Mouse (Mus musculus) splenic B cell, adult 2 months (primary cell): ENCODE data around the gene Sprr4.
"Not testable (repeated sequence)": the region's sequence is repeated elsewhere in the genome, so short reads cannot be mapped to it uniquely, and the experiment has no call there.

Experiments used
- DNase-seq: peaks from one replicate; pipeline ENCODE4 v3.0.0-alpha.2; 2011; ENCODE audit warnings: low read depth, low spot score
- H3K27me3 ChIP-seq: 2 replicates; pipeline ENCODE4 v1.6.1; 2012; ENCODE audit warnings: mild to moderate bottlenecking, low read length, moderate library complexity, mixed read lengths; ENCODE audit not compliant: control insufficient read depth, poor library complexity, insufficient read depth, severe bottlenecking
- H3K36me3 ChIP-seq: 2 replicates; pipeline ENCODE4 v1.6.1; 2012; ENCODE audit warnings: mild to moderate bottlenecking, low read length, moderate library complexity, mixed read lengths; ENCODE audit not compliant: control insufficient read depth, poor library complexity, insufficient read depth, severe bottlenecking

The Sprr4 gene

DNA sequence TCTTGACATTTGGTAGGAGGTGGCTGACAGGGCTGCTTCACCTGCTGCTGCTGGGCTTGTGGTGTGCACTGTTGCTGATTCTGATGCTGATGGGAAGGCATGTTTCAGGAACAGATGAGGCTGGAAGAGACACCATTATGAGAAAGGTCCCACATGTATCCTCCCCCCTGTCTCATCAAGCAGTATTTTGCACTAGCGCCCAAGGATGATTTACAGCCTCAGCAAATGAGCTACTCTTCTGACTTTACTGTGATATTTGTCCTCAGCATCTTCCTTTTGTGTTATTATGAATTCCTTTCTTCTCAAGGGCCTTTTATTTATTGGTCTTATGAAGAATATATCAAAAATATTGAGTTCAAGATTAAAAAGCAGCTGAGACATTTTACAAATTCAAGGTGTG lies at the start of gene Sprr4:
TSS of gene Sprr4 (minus strand) at position 101 of the 400 bp plus-strand sequence.
- H3K27me3 ChIP-seq: no peaks in the 10 kb centered on the region
- H3K36me3 ChIP-seq: no peaks in the 10 kb centered on the region
- no peak for DNase-seq

- H3K27me3 ChIP-seq: no peaks in the 10 kb centered on the region
- no peaks in the 10 kb centered on the region for H3K36me3 ChIP-seq
- DNase-seq: no peak
Observed at GRCm38 (mm10) chr3:92534411-92534810, 34.1 kb upstream of the Sprr4 start, which contains the start of gene 2310046K23Rik. Gene 2310046K23Rik, minus strand, starts transcription at chr3:92534511.

DNA sequence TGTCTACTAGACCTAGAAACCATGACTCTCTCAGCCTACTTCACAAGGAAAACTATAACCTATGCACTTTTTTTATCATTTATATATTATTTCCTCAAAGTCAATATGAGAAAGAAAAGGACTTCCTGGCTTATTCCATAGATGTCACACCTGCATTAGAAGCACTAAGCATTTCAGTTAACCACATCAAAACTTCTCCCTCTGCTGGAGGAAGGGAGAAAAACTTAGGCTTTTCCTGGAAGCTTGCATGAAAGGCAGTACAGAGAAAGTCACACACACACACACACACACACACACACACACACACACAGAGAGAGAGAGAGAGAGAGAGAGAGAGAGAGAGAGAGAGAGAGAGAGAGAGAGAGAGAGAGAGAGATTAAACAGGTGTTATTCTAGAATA lies 12.0 kb upstream of the Sprr4 start:
- no peak for DNase-seq
- Histone ChIP-seq H3K27me3 (no peaks in the 10 kb centered on the region), H3K36me3 (no peaks in the 10 kb centered on the region)

GRCm38 (mm10) chr3:92510786-92511185 lies 10.5 kb upstream of the Sprr4 start:
- no peak for DNase-seq
- Histone ChIP-seq H3K27me3 (no peaks in the 10 kb centered on the region), H3K36me3 (no peaks in the 10 kb centered on the region)

DNA sequence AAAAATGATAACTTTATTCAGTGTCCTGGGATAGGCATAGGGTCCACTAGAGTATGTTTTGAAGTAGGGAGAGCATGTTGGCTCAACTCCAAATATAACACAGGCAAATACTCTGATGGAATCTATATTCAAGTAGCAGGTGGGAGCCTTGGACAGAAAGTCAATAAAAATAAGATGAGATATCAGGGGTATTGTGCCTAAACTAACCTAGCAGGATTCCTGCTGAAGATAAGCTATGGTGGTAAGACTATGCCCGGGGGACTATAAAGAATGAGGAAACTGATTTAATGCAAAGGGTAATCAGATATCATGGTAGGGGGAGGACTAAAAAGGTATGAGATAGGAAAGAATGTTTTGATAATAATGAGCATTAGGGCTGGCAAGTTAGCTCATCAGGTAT lies 7.9 kb upstream of the Sprr4 start:
- Histone ChIP-seq H3K36me3 (no peaks in the 10 kb centered on the region), H3K27me3 (no peaks in the 10 kb centered on the region)
- DNase-seq: no peak

DNA sequence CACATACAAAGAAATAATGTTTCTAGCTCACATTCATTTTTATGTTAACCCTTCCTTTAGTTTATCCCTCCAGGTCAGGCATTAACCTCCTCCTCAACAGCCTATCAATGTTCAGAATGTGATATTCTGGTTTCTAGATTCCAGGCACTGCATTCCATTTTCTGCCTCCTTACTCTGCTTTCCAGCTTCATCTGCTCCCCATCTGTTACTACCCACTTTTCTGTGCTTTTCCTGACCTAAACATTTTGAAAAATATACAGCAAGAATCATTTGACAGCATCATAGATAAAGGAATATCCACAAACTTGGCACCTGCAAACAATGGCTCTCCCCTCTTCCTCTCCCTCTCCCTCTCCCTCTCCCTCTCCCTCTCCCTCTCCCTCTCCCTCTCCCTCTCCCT lies 3.2 kb upstream of the Sprr4 start:
- DNase-seq: no peak
- H3K27me3 ChIP-seq: no peaks in the 10 kb centered on the region
- no peaks in the 10 kb centered on the region for H3K36me3 ChIP-seq

GRCm38 (mm10) chr3:92490262-92490661 lies 10.0 kb downstream of the Sprr4 start:
- not testable (repeated sequence) for DNase-seq, H3K36me3 ChIP-seq, H3K27me3 ChIP-seq

GRCm38 (mm10) chr3:92486307-92486706 lies 14.0 kb downstream of the Sprr4 start:
- no peaks in the 10 kb centered on the region for H3K36me3 ChIP-seq
- no peak for DNase-seq
- H3K27me3 ChIP-seq: no peaks in the 10 kb centered on the region

- DNase-seq: no peak
- H3K36me3 ChIP-seq: no peaks in the 10 kb centered on the region
- no peaks in the 10 kb centered on the region for H3K27me3 ChIP-seq
Observed at GRCm38 (mm10) chr3:92485863-92486262, 14.4 kb downstream of the Sprr4 start, which contains the start of gene Sprr1a. Gene Sprr1a, minus strand, starts transcription at chr3:92485895.

- not testable (repeated sequence) for H3K36me3 ChIP-seq, H3K27me3 ChIP-seq, DNase-seq
Observed at GRCm38 (mm10) chr3:92481249-92481648, 19.0 kb downstream of the Sprr4 start.

- no peaks in the 10 kb centered on the region for H3K36me3 ChIP-seq
- no peaks in the 10 kb centered on the region; the same call in 1 of the 2 replicates for H3K27me3 ChIP-seq
- no peak for DNase-seq
Observed at GRCm38 (mm10) chr3:92470111-92470510, 30.2 kb downstream of the Sprr4 start.

- no peaks in the 10 kb centered on the region; the same call in 1 of the 2 replicates for H3K27me3 ChIP-seq
- no peak for DNase-seq
- no peaks in the 10 kb centered on the region for H3K36me3 ChIP-seq
Observed at GRCm38 (mm10) chr3:92467424-92467823, 32.9 kb downstream of the Sprr4 start.

DNA sequence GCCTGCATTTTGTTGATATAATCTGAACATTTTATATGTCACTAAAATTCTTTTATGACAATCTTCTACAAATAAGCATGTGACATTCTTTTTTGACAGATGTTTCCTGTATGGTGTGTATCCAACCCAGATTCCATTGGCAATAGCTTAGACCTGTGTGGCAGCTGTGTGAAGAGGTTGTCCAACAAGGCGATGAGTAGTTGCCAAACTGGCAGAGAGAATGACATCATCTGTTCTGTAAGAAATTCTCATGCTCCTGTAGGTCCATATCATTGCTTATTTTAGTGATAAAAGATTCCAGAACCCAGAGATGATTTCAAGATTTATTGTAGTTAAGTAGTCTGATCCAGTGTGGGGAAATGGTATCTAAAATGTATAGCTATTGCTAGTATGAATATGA lies 33.7 kb downstream of the Sprr4 start:
- no peak for DNase-seq

GRCm38 (mm10) chr3:92458620-92459019 lies 41.7 kb downstream of the Sprr4 start, which contains the start of gene Sprr3:
Gene Sprr3, minus strand, starts transcription at chr3:92458720.
- Histone ChIP-seq H3K27me3 (no peaks in the 10 kb centered on the region), H3K36me3 (no peaks in the 10 kb centered on the region)

More for the DNA sequence above, 33.7 kb downstream of the Sprr4 start:
- H3K36me3 ChIP-seq: no peaks in the 10 kb centered on the region
- no peaks in the 10 kb centered on the region for H3K27me3 ChIP-seq

DNA sequence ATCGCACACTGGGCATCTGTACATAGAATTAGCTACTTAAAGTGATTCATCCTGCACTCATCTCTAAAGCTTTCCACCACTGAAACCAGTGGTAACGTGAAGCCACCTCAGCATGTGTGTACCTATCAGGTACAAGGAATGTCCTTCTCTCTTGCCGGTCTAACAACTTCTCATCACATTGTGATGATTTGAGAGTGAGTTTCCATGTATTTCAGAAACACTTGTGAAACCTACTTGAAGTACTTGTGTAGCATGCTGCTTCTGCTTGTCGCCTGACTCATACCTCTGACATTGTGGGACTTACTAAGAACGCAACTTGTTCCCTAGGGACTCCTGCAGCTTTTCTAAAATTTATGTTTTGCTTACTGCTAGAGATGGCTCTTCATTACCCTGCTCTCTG lies 45.1 kb downstream of the Sprr4 start:
- H3K36me3 ChIP-seq: no peaks in the 10 kb centered on the region
- no peak for DNase-seq
- no peaks in the 10 kb centered on the region for H3K27me3 ChIP-seq

More at GRCm38 (mm10) chr3:92458620-92459019, 41.7 kb downstream of the Sprr4 start, which contains the start of gene Sprr3:
- no peak for DNase-seq
